Mouse (Mus musculus): ENCODE measurements around the gene Stx3.

The Stx3 gene

DNA sequence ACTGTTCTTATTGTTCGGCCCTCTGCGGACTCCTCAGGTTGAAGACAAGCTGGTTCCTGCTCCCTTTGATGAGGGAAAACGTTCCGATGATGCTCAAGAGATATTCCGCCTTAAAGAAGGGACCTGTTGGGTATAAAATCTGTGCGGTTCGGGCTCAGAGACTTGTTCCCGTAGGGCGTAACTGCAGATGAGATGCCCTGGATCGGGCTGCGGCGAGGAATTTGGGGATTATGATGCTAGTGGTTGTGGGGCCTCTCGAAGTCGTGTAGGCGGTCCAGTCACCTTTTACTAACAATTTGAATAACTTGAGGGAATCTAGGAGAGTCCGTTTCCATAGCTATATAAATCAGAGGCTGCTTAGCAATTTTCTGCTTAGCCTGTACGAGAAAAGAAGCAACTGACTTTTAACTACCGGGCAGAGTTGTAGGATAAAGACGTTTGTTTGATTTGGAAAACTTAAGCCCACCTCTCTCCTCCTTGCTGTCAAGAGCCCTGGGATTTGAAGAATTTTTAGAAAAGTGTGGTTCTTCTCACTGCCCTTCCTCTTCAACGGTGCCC, at the start of gene Stx3:
Gene Stx3 (minus strand): TSS at position 261 of the 558 bp plus-strand sequence.
- DNase-seq, result peak; percentile 6

DNA sequence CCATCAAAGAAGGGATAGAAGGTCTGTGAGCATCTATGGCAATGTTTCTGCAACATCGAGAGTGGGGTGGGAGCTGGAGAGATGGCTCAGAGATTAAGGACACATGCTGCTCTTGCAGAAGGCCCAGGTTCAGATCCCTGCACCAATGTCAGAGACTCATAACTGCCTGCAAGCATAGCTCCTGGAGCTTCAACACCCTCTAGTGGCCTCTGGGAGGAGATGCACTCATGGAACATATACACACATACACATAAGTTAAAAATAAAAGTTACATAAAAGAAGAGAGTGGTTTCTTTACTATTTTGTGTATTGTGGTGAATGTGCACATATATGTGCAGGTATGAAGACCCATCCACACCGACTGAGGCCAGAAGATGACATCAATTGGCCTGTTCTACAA, 48.6 kb upstream of the Stx3 start:
- DNase-seq, result no peak

DNA sequence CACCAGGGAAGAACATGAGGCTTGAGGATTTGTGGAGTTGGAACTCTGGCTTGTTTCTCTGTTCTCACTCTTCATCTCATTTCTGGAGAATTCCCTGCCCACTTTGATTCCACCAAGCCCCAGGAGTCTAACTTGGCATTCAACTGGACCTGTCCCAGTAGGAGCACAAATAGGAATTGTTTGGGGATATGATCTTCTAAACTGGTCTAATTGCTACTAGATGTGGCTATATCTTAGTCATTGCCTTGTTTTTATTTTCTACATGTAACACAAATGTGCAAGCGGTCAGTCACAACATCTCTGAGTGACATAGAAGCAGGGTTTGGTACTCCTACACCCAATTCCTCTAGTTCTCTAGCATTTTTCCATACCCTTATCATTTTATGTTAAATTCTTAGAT, 41.8 kb upstream of the Stx3 start, which contains the start of gene Olfr1418:
Gene Olfr1418 (minus strand): TSS at position 101 of the 400 bp plus-strand sequence.
- DNase-seq, result no peak

DNA sequence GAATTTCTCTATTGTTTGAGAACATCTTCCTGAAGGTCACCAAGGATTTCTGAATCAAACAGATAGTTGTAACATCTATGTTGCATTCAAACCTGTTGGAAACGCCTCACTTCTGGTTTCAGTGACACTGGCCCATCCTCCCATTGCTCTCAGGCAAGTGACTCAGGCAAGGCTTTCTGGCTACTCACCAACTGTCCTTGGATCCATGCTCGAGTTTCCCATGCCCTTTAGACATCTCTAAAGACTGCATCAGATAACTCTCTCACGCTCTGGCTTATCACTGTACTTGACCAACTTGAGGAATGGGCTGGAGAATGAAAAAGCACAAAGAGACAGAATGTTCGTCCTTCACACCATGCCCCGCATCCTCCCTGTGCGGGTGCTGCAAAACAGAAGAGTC, 37.3 kb upstream of the Stx3 start:
- DNase-seq, result no peak

DNA sequence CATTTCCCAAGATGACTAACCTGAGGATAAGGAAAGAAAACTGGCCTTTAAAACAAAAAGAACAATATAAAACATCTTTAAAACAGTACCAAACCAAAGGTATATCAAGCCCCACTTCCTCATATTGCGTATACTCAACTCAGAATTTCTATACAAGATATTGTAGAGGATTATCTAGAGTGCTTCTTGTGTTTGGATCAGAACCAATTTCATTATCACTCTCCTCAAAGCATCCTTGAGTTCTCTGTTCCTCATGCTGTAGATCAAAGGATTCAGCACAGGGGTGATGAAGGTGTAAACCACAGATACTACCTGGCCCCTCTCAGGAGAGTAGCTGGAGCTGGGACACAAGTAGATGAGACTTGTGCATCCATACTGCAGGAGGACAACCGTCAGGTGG, 35.6 kb upstream of the Stx3 start:
- no peak for DNase-seq

DNA sequence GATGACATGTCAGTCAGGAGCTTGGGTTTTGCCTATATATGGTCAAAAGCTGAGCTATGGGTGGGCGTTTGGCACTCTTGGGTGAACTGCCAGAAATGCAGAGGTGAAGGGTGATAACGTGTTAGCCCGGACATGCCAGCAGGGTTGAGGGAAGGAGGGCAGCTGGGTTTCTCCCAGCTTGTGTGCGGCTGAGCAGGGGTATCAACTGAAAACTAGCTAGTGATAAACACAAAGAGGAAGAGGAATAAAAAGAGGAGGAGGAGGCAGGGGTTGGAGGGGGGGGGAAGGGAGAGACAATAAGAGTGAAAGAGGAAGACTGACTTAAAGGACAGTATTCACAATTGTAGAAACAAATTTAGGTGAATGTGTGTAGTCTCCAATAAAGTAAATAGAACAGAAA, 33.4 kb upstream of the Stx3 start:
- no peak for DNase-seq

DNA sequence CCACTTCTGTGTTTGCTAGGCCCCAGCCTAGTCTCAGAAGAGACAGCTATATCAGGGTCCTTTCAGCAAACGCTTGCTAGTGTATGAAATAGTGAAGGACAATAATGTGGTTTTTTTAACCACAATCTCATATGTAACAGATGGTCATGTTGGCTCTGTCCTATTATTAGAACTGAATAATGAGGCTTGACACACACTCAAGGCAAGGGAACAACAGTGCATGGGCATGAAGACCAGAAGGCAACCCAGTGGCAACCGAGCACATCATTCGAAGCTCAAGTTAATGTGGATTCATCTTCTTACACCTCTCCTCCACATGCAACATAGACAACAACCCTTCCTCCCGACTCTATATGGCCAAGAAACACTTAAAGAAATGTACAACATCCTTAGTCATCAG, 27.1 kb upstream of the Stx3 start:
- DNase-seq, result no peak

DNA sequence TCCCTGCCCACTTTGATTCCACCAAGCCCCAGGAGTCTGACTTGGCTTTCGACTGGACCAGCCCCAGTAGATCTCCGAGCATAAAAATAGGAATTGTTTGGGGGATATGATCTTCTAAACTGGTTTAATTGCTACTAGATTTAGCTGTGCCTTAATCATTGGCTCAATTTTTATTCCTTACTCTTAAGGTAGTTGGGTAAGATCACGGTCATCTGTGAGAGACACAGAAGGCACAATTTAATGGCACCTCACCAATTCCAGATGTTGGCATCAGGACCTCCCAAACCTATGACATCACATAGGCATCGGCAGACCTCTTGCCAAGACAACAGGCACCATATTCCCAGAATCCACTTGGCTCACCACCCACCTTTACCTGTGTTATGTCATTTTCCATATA, 19.9 kb upstream of the Stx3 start, which contains the start of gene Olfr1417:
Gene Olfr1417 (minus strand): TSS at position 101 of the 400 bp plus-strand sequence.
- DNase-seq, result no peak

DNA sequence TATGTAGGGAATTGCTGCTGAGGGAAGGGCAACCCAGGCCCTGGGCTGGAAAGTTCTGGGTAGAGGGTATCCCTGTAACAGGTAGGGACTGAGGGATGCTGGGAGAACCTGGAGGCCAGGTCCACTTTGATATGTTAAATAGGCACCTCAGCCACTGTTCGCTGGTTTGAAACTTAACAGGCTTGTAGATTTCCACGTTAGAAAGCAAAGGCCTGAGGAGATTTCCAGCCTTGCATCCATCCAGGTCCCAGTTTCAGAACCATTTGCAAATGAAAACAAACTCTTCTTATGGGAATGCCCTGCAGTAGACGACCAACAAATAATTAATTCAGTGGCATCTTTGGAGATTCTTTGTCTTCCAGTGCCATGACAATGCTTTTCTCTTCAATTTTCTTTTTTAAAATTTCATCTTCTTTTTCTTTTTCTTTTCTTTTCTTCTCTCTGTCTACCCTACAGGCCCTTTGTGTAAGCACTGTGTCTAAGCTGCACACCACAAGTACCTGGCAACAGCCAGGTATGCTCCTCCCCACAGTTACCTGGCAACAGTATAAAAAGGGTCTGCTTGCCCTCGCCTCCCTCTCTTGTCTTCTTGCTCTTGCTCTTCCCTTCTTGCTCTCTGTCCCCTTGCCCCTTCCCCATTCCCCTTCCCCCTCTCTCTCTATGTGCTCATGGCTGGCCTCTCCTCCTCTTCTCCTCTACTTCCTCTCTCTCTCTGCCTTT, 4.3 kb upstream of the Stx3 start:
- DNase-seq, result no peak

DNA sequence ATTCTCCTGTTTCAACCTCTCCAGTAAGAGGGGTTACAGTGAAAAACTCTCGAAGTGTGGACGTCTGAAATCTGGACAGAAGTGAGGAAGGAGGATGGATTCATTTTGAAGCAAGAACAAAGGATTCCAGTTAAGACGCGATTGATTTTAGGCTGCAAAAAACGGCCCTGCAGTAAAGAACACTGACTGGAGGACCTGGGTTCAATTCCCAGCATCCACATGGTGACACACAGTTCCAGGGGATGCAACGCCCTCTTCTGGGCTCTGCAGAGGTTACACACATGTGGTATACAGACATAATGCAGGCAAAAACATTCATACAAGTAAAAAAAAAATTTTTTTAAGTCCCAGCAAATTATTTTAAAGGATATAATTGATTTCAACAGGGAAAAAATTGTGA, 1.0 kb upstream of the Stx3 start:
- no peak for DNase-seq

DNA sequence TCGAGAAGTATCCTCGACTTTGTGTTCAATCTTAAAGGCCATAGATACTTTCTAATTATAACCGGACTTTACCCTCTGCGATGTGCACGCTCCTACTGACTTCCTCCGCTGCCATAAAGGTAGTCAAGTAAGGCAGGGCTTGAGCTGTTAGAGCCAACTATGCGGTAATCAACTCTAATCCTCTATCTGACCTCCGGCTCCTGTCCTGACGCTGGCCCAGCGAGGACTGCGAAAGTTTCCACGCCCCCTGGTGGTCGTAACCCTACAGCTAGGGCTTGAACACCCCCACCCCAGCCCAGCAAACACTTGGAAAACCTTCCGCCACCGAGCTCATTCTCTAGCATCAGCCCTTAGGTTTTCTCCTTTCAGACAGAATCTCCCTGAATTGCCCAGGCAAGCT, 597 bp upstream of the Stx3 start:
- peak; percentile 82 for DNase-seq

DNA sequence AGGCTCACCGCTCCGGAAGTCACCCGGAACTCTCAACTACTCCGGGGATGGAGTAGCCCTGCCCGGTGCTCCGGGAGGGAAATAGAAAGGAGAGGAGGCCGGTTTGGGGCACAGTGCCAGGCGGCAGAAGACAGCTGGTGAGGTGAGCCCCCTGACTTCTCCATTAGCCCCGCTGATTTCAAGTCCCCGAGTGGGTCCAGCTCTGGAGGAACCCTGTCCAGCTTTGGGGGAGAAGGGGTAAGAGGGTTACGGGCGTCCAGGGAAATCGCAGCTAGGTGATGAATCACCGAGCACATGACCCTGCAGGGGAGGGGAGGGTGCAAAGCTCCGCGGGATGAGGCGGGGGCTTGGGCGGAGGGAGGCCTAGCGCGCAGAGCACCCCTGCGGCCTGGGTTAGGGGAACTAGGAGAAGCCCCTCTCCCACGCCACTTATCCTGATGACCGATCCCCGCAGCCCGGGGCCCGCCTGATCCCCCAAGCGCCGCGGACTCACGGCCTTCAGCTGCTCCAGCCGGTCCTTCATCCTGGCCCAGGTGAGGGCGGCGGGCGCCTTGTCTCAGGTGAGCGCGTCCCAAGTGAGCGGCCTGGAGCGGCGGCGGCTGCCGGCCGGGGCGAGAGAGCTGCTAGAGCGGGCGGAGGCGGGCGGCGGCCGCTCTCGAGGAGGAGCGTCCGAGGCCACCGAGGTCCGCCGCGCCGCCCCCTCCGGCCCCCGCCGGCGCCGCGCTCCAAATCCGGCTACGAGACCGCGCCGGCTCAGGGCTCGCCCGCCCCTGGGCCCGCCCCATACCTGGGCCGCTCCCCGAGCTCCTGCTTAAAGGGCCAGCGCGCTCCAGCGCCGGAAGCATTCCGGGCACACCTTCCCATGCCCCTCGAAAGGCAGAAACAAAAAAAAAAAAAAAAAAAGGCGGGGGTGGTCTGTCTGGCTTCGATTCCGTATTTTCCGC, 732 bp downstream of the Stx3 start:
- DNase-seq, result peak; percentile 40

DNA sequence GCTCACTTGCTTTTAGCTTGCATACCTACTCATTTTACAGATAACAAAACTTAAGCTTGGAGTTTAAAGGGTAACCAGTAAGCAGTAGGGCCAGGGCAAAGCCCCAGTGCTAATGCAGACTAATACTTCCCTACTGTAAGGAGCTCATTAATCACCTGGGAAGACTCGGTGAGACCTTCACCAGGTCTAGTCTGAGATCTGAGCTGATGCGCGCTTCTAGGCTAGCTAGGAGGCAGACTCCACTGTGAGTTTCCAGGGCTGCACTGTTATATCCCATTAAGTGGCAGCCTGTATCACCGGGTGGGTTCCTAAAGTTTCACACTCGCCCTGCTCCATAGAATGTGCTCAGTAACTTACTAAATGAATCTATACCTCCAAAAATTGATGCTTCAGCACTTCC, 1.6 kb downstream of the Stx3 start:
- DNase-seq, result no peak

DNA sequence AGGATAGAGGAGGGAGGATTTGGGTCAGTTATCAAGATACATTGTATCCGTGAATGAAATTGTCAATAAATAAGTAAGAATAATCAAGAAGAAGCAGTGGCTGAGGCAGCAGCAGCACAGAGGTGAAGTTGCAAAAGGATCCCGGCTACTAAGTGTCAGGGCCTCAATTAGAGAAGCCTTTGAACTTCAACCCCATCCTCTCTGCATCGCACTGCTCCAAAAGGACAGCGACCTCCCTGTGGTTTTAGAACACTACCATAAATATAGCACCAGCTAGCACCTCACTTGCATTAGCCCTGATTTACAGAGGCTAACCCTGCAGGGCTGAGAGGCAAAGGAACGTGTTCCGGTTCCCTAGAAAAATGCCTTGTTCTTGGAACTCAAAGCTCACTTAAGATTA, 2.5 kb downstream of the Stx3 start:
- DNase-seq, result no peak

DNA sequence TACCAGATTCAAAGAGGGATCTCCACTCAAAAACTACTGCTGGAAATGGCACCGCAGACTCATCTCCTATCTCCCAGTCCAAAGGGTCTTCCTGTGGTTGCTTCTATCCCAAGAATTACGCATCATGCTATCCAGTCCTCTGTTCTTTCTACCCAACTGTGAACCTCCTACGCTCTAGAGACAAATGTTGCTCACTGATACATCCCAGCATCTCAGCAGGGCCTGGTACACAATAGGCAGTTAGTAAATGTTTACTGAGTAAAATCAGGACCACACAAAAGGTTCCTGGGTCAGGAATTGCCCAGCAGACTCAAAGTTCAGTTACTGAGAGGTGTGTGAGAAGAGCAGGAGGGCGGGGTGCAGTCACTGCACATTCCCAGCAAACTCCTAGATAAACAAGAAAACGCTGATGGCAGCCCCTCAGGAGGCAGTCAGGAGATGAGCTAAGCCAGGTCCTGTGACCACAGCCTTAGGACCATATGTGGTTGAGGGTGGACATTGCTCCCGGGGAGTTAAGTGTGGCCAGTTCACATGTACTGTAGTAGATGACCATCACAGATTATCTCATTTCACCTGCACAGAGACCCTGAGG, 4.4 kb downstream of the Stx3 start:
- DNase-seq, result no peak

DNA sequence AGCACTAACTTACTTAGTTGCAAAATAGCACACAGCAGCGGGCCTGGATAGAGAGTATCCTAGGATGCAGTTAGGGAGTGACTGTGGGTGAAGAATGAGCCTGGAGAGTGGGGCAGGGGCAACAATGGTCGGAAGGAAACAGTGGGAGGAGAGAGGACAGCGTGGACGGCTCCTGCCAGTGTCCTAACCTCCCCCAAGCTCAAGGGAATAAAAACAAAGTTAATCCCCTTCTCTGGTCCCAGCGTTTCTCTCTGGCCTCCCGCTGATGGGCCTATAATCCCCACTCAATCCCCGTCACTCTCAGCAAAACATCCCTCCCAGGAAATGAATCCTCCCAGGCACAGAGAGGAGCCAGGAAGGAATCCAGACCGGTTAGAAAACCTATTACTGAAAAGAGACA, 5.6 kb downstream of the Stx3 start:
- DNase-seq, result no peak

DNA sequence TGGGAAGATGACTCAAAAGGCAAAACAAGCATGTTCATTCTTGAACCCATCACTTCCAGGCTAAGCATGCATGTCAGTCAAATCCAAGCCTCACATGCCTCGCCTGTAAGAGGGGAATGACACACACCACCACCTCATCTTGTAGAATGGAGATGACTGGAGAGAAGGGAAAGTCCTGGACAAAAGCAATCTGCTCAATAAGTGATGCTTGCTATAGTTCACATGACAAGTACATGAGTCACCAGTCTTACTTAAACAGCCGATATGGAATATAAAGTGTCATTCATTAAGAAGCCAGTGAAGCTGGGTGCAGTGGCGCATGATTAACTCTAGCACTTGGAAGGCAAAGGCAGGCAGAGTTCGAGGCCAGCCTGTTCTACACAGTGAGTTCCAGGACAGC, 6.1 kb downstream of the Stx3 start:
- no peak for DNase-seq

DNA sequence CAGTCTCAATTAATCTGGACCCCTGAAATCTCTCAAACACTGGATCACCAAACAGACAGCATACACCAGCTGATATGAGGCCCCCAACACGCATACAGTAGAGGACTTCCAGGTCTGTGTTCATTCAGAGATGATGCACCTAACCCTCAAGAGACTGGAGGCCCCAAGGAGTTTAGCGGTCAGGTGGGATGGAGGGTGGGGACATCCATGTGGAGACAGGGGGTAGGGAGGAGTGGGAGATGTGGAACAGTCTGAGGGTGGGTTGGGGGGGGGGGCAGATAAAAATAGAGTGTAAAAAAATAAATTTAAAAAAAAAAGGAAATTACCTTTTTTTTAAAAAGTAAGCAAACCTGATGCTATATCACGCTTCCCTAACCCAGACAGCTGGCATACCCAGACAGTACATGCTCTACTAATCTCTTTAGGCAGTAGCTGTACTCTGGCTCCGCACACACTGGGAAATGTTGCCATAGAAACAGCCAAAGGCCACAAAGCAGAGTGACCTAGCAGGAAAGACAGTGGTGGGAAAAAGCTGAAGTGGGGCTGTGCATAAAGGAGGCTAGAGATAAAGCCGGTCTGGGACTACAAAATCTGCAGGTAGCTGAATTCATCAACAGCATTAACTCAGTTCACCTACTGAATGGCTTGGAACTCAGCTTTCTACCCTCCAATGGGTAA, 7.4 kb downstream of the Stx3 start:
- DNase-seq, result no peak

DNA sequence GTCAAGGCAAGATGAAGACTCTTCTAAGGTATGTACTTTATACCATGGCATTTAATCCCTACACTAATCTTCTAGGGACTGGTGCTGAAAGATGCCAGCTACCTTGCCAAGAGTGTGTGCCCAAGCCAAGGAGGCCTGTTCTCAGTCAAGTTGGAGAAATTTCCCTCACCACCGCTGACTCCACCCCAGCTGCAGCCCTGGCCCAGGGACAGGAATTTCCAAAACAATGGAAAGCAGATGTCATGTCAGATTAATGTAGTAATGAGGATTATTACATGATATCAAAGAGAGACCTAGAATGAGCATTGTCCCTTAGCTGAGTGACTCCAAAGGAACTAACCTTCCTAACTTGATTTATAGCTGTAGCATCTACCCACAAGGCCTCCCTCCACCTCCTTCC, 8.3 kb downstream of the Stx3 start:
- no peak for DNase-seq

DNA sequence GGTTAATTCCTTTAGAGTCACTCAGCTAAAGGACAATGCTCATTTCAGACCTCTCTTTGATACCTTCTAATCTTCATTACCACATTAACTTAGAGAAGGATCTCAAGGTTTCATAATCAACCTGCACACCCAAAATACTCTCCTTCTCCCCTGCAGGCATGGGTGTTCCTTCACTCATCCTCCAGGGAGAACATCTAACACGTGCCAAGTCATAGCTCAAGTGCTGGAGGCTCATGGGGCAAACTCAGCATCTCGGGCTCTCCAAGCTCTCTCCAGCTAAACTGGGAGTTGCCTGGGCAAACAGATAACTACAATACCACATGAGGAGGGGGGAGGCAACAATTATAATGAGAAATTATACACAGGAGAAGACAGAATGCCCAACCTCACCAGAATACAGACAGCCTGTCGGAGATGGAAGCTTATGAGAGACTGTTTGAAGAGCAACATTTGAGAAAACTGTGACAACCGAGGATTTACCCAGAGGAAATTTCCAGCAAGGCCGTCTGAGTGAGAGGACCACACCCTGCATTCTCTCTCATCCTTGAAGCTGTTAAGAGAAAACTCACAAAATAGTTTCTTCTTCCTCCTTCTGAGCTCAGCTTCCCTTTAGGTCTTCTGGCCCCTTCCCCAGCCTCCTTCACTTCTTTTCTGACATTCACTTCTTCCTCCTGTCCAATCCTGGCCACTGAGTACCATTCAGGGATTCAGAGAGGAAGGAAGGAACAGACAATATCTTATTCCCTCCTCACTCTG, 9.0 kb downstream of the Stx3 start:
- DNase-seq, result no peak

DNA sequence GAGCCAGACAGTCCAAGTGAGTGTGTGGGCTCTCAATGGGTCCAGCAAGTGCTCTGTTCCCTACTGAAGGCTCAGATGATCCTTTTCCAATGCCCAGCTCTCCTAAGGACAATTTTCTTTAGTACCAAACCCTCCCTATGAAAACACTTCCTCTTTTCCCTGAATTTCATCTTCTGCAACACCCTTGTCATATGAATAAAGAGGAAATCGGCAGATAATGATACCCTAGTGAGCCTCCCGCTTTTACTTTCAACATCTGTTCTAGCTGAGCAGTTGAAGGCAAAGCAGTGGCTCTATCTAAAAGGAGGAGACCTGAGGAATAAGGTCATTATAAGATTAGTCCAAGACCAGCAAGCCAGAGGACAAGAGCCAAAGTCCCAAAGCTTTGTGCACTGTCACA, 10.8 kb downstream of the Stx3 start:
- DNase-seq, result no peak

DNA sequence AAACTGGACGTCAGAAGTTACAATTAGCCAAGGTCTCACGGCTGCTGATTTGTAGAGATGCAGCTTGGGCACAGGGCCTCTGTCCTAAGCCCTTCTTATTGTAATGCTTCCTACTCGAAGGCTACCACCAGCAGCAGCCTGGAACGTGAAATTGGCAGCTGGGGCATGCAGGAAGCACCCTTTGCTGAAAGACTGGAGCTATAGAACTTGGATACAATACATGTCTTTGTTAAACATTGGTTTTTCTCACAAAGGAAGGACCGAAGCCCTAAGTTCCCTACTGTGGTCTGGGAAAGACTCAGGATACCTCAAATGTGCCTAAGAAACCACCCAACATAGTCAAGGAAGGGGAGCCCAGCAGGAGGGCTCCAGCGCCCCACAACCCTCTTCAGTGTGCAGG, 11.4 kb downstream of the Stx3 start:
- DNase-seq, result no peak
